In genomic region chr16:5210365-5210764, GRCm38 (mm10) we compare ENCODE assay signal across 31 mouse cellular contexts. TPM values are rescaled to one million over a fixed set of nuclear protein-coding genes. Genes with fewer than 3 reads are reported as not detected.
DNase-seq lines count a peak whose midpoint lies in the region; ATAC-seq and TF ChIP-seq lines count a peak whose summit lies in the region.
"Had no signal": no experiment of that assay in that cellular context is flagged by ENCODE, and none has a peak within 500 bp of the region (broad histone marks: within the 10 kb centered on the region; RNA-seq: fewer than 3 reads in every experiment).

No protein-coding gene starts in this region.

- H3K27ac ChIP-seq in liver, embryonic 12.5 days: no peak overlapping the region
- H3K27ac ChIP-seq in liver, postnatal 0 days (ENCODE audit: low read depth): no peak overlapping the region
- H3K27ac ChIP-seq in forebrain, embryonic 15.5 days (replicated peaks): no peak overlapping the region
- H3K27ac ChIP-seq: forebrain, embryonic 12.5 days; heart, embryonic 10.5 days; heart, embryonic 15.5 days; hindbrain, embryonic 14.5 days; limb, embryonic 10.5 days; limb, embryonic 15.5 days; liver, embryonic 14.5 days; midbrain, embryonic 12.5 days had no signal

- no peak overlapping the region for H3K9ac ChIP-seq in liver, embryonic 12.5 days
- H3K9ac ChIP-seq in liver, postnatal 0 days (replicated peaks): no peak overlapping the region
- no peak overlapping the region for H3K9ac ChIP-seq in forebrain, embryonic 15.5 days (replicated peaks)
- H3K9ac ChIP-seq: forebrain, embryonic 12.5 days; heart, embryonic 15.5 days; hindbrain, embryonic 14.5 days; limb, embryonic 15.5 days; liver, embryonic 14.5 days; lung, embryonic 14.5 days; midbrain, embryonic 12.5 days had no signal

- DNase-seq in liver, postnatal 0 days: no peak
- DNase-seq in MEL-GATA-1-ER (ENCODE audit: extremely low read depth, low read depth): peak; percentile 61
- DNase-seq in splenic B cell, adult 2 months (ENCODE audit: low read depth, low spot score): peak; percentile 34
- DNase-seq in adrenal gland, adult 8-10 months: no peak
- no peak for DNase-seq in layer of hippocampus, adult 9-11 months
- DNase-seq: adrenal gland, postnatal 14 days; cerebellum, adult 18-20 months; cerebellum, postnatal 10 days; gastrocnemius, postnatal 10 days; heart, postnatal 36 days; kidney, postnatal 25 days; layer of hippocampus, postnatal 36 days; lung, embryonic 14.5 days; lung, postnatal 14 days; retina, postnatal 1 day; spleen, adult 18-20 months had no signal

- no peak for TF ChIP-seq CTCF in liver, postnatal 0 days (IDR thresholded peaks at IDR 0.05; ENCODE audit: low read depth)

- no peak overlapping the region for H3K4me3 ChIP-seq in liver, embryonic 12.5 days
- no peak overlapping the region for H3K4me3 ChIP-seq in liver, postnatal 0 days (ENCODE audit: low read depth, low read length)
- no peak overlapping the region for H3K4me3 ChIP-seq in forebrain, embryonic 15.5 days
- H3K4me3 ChIP-seq: erythroblast, embryonic 14.5 days; forebrain, embryonic 12.5 days; heart, embryonic 10.5 days; heart, embryonic 15.5 days; limb, embryonic 10.5 days; limb, embryonic 15.5 days; midbrain, embryonic 12.5 days had no signal

- ATAC-seq in liver, embryonic 12.5 days: 0 out of 2 replicates have a peak, but pooled peaks have one; percentile 27
- no peak for ATAC-seq in liver, postnatal 0 days
- peak; percentile 96 for ATAC-seq in megakaryocyte, adult 5-6 weeks (ENCODE audit: poor library complexity, severe bottlenecking)
- no peak for ATAC-seq in forebrain, embryonic 15.5 days (replicated peaks)
- ATAC-seq: CD4-positive, CD25-positive, alpha-beta regulatory T cell, adult 4 months; intestine, postnatal 0 days; Patski had no signal

- no peak for TF ChIP-seq EP300 in liver, postnatal 0 days (IDR thresholded peaks at IDR 0.05; ENCODE audit: low read depth)

- no peak overlapping the region for H3K4me2 ChIP-seq in liver, embryonic 12.5 days
- H3K4me2 ChIP-seq in liver, postnatal 0 days (ENCODE audit: low read depth, low read length): no peak overlapping the region
- no peak overlapping the region for H3K4me2 ChIP-seq in forebrain, embryonic 15.5 days (replicated peaks)
- H3K4me2 ChIP-seq: forebrain, embryonic 12.5 days; heart, embryonic 15.5 days; hindbrain, embryonic 14.5 days; limb, embryonic 15.5 days; lung, embryonic 14.5 days; midbrain, embryonic 12.5 days had no signal

- 33% methylated on average over 2 of the region's 2 CpGs for WGBS in liver, embryonic 12.5 days (ENCODE audit: insufficient replicate concordance)
- WGBS in liver, postnatal 0 days (ENCODE audit: insufficient replicate concordance): 29% methylated on average over 2 of the region's 2 CpGs
- 73% methylated on average over 2 of the region's 2 CpGs for WGBS in forebrain, embryonic 15.5 days

- H3K36me3 ChIP-seq in liver, embryonic 12.5 days: no peaks in the 10 kb centered on the region
- H3K36me3 ChIP-seq in liver, postnatal 0 days (replicated peaks; ENCODE audit: insufficient read depth, low read length): no peaks in the 10 kb centered on the region
- H3K36me3 ChIP-seq in splenic B cell, adult 2 months (ENCODE audit: control insufficient read depth, insufficient read depth, low read length, poor library complexity, severe bottlenecking): no peaks in the 10 kb centered on the region
- no peaks in the 10 kb centered on the region for H3K36me3 ChIP-seq in forebrain, embryonic 15.5 days
- H3K36me3 ChIP-seq: forebrain, embryonic 12.5 days; heart, embryonic 10.5 days; heart, embryonic 15.5 days; limb, embryonic 10.5 days; limb, embryonic 15.5 days; midbrain, embryonic 12.5 days had no signal

- H3K4me1 ChIP-seq in liver, embryonic 12.5 days: no peaks in the 10 kb centered on the region
- no peaks in the 10 kb centered on the region for H3K4me1 ChIP-seq in liver, postnatal 0 days (ENCODE audit: insufficient read depth)
- H3K4me1 ChIP-seq in forebrain, embryonic 15.5 days: no peaks in the 10 kb centered on the region
- H3K4me1 ChIP-seq: forebrain, embryonic 12.5 days; heart, embryonic 15.5 days; limb, embryonic 10.5 days; limb, embryonic 15.5 days; midbrain, embryonic 12.5 days had no signal

- 0 out of 2 replicates have a peak, but pooled peaks cover 4% of the 10 kb centered on the region for H3K27me3 ChIP-seq in liver, embryonic 12.5 days (replicated peaks)
- no peaks in the 10 kb centered on the region for H3K27me3 ChIP-seq in liver, postnatal 0 days (ENCODE audit: insufficient read depth, low read length)
- H3K27me3 ChIP-seq in splenic B cell, adult 2 months (ENCODE audit: control insufficient read depth, insufficient read depth, low read length, poor library complexity, severe bottlenecking): no peaks in the 10 kb centered on the region
- H3K27me3 ChIP-seq in forebrain, embryonic 15.5 days: no peaks in the 10 kb centered on the region
- H3K27me3 ChIP-seq: heart, embryonic 15.5 days; Patski had no signal

- H3K9me3 ChIP-seq in liver, embryonic 12.5 days (replicated peaks): no peaks in the 10 kb centered on the region
- no peaks in the 10 kb centered on the region for H3K9me3 ChIP-seq in liver, postnatal 0 days (ENCODE audit: low read length)
- H3K9me3 ChIP-seq in forebrain, embryonic 15.5 days: no peaks in the 10 kb centered on the region
- H3K9me3 ChIP-seq: forebrain, embryonic 12.5 days; heart, embryonic 10.5 days; heart, embryonic 15.5 days; limb, embryonic 10.5 days; limb, embryonic 15.5 days; midbrain, embryonic 12.5 days had no signal

RNA-seq across cellular contexts. Expression of gene Nagpa, which starts 6.6 kb away (rescaled TPM):
- 19.3 and 19.4 TPM in 2 replicates for polyA plus RNA-seq in liver, embryonic 12.5 days (2016; fragmentation: Nextera tagmentation; extraction: Ambion mirVana)
- polyA plus RNA-seq in liver, postnatal 0 days (2015; fragmentation: Nextera tagmentation; extraction: Ambion mirVana): 7.3 and 7.7 TPM in 2 replicates
- 42.5 and 43.5 TPM in 2 replicates for total RNA-seq in megakaryocyte, adult 5-6 weeks (2015)
- total RNA-seq in megakaryocyte, adult 5-6 weeks (2017): 74.9 and 76.1 TPM in 2 replicates
- 10 to 100 TPM; 28.2 to 37.9 (median 33.4) TPM for total RNA-seq in adrenal gland, adult 8-10 months (2022)
- polyA plus RNA-seq in forebrain, embryonic 15.5 days (2015; fragmentation: Nextera tagmentation; extraction: Ambion mirVana): 11.6 and 12.8 TPM in 2 replicates

RNA-seq across cellular contexts. Expression of gene AU021092, which starts 11.7 kb away (rescaled TPM):
- polyA plus RNA-seq in liver, embryonic 12.5 days (2016; fragmentation: Nextera tagmentation; extraction: Ambion mirVana): 0.43 and 0.57 TPM in 2 replicates
- polyA plus RNA-seq in liver, postnatal 0 days (2015; fragmentation: Nextera tagmentation; extraction: Ambion mirVana): 1.8 and 2.4 TPM in 2 replicates
- total RNA-seq in megakaryocyte, adult 5-6 weeks (2015): not detected in 2 replicates
- not detected in 2 replicates for total RNA-seq in megakaryocyte, adult 5-6 weeks (2017)
- total RNA-seq in adrenal gland, adult 8-10 months (2022): 10 to 100 TPM; 29.9 to 35.1 (median 31.2) TPM
- polyA plus RNA-seq in forebrain, embryonic 15.5 days (2015; fragmentation: Nextera tagmentation; extraction: Ambion mirVana): 12.5 and 13.7 TPM in 2 replicates
- polyA plus RNA-seq: CD4-positive, CD25-positive, alpha-beta regulatory T cell, adult 4 months; erythroblast, embryonic 14.5 days had no signal

RNA-seq across cellular contexts. Expression of gene Alg1, which starts 23.1 kb away (rescaled TPM):
- polyA plus RNA-seq in liver, embryonic 12.5 days (2016; fragmentation: Nextera tagmentation; extraction: Ambion mirVana): 17.3 and 18.5 TPM in 2 replicates
- 16.3 and 16.9 TPM in 2 replicates for polyA plus RNA-seq in liver, postnatal 0 days (2015; fragmentation: Nextera tagmentation; extraction: Ambion mirVana)
- 13.7 and 19.5 TPM in 2 replicates for total RNA-seq in megakaryocyte, adult 5-6 weeks (2015)
- 20.0 and 23.4 TPM in 2 replicates for total RNA-seq in megakaryocyte, adult 5-6 weeks (2017)
- total RNA-seq in adrenal gland, adult 8-10 months (2022): 10 to 100 TPM; 38.0 to 53.2 (median 43.5) TPM
- polyA plus RNA-seq in forebrain, embryonic 15.5 days (2015; fragmentation: Nextera tagmentation; extraction: Ambion mirVana): 34.8 and 37.2 TPM in 2 replicates

RNA-seq across cellular contexts. Expression of gene Eef2kmt, which starts 45.4 kb away (rescaled TPM):
- polyA plus RNA-seq in liver, embryonic 12.5 days (2016; fragmentation: Nextera tagmentation; extraction: Ambion mirVana): 16.1 and 16.5 TPM in 2 replicates
- polyA plus RNA-seq in liver, postnatal 0 days (2015; fragmentation: Nextera tagmentation; extraction: Ambion mirVana): 8.3 and 8.9 TPM in 2 replicates
- total RNA-seq in megakaryocyte, adult 5-6 weeks (2015): 12.4 and 12.8 TPM in 2 replicates
- 9.1 and 10.7 TPM in 2 replicates for total RNA-seq in megakaryocyte, adult 5-6 weeks (2017)
- total RNA-seq in adrenal gland, adult 8-10 months (2022): 10 to 100 TPM; 25.3 to 33.9 (median 32.5) TPM
- 8.2 and 9.7 TPM in 2 replicates for polyA plus RNA-seq in forebrain, embryonic 15.5 days (2015; fragmentation: Nextera tagmentation; extraction: Ambion mirVana)

Comparison
In these comparisons a context has a peak if more than half of its experiments do, and no peak if none do; other contexts are left out.
1. ATAC-seq: peak in liver, embryonic 12.5 days (single experiment) and megakaryocyte, adult 5-6 weeks (single experiment); none in liver, postnatal 0 days (single experiment) and forebrain, embryonic 15.5 days (single experiment).
2. DNase-seq: peak in MEL-GATA-1-ER (single experiment) and splenic B cell, adult 2 months (single experiment); none in liver, postnatal 0 days (single experiment), adrenal gland, adult 8-10 months (single experiment) and layer of hippocampus, adult 9-11 months (single experiment).